Mouse (Mus musculus) CD4-positive, CD25-positive, alpha-beta regulatory T cell, adult 4 months (primary cell): ENCODE results near the gene Gss. TPM values are rescaled to one million over a fixed set of nuclear protein-coding genes. Genes with fewer than 3 reads are reported as not detected.
"Not testable (repeated sequence)": the region's sequence is repeated elsewhere in the genome, so short reads cannot be mapped to it uniquely, and the experiment has no call there.

Experiments used
- ATAC-seq: one replicate; pipeline ENCODE4 v1.8.0; 2017
- polyA plus RNA-seq, 2 experiments: library from polyadenylated mRNA; unstranded; fragments of 100-300 nt; shearing (Covaris generic); gene quantifications; one replicate each; pipeline ENCODE4 v1.2.1; 2017

Gene Gss
- polyA plus RNA-seq, 2 experiments from 2014 or later: 10.7 to 16.9 TPM

DNA sequence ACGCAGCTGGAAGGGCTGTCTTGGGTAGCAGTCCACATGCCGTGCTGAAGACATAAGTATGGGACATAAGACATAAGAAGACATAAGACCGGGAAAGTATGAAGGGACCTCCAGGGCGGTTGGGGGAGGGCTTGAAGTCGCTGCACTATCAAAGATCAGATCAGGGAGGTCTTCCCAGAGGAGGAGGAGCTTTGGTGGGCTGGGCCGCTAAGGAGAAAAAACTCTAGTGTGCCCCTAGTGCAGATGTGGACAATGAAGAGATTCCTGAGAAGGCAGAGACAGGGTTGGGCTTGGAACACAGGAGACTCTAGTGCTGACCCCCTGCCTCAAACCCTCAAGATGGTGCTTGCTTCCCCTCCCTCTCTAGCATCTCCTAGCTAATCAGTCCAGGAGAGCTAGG, 24.4 kb upstream of the Gss start:
- ATAC-seq: no peak

DNA sequence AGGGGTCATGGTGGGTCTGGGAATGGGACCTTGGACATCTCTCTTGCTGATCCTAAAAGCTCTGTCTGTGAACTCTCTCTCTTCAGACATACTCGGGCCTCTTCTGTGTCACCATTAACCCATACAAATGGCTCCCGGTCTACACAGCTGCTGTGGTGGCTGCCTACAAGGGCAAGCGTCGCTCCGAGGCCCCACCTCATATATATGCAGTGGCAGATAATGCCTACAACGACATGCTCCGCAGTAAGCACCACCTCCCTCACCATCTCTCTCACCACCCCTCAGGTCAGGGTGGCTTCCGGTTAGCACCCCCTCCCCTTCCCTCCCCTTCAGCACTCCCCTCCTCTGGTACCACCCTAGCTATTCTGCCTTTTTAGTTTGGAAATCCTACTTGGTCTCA, 21.3 kb upstream of the Gss start:
- ATAC-seq: no peak

DNA sequence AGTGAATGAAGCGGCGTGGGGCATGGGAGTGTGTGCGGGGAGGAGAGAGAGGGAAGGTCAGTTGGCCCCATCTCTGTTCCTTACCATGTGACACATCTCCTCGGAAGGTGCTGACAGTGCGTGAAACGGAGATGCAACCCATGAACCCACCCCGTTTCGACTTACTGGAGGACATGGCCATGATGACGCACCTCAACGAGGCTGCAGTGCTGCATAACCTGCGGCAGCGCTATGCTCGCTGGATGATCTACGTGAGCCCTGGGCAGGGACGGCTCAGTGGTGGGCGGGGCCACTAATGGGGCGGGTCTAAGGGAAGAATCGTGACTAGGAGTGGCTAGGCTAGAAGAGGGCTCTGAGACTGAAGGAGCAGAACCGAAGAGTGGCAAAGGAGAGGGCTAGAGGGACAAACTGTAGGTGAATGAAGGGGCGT, 20.7 kb upstream of the Gss start:
- peak; percentile 81 for ATAC-seq

DNA sequence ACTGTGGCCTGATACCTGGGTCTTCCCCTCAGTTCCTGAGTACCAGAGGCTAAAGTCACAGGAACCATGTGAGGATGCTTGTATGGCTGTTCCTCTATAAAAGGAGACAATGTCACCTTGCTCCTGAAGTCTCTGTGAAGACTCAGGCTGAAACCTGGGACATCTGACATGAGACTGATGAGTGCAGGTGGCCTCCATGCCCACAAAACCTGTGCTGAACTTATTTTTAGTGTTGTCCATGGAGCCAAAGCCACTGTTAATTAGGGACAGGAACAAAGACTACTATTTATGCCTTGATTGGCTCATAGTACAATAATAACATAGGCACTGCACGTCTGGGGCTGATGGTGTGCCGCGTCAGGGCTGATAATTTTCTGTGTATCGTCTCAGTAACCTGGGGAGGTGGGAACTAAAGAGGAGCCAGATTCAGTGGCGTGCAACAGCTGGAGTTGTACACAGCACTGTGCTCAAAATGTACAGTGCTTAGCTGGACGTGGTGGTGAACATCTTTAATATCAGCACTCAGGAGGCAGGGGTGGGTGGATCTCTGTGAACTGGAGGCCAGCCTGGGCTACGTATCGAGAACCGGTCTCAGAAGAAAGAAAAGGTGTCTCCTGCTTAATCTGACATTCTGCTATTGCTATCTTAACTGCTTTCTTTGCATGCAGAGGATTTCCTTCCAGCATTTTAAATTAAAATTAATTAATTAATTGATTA, 19.4 kb upstream of the Gss start:
- no peak for ATAC-seq

DNA sequence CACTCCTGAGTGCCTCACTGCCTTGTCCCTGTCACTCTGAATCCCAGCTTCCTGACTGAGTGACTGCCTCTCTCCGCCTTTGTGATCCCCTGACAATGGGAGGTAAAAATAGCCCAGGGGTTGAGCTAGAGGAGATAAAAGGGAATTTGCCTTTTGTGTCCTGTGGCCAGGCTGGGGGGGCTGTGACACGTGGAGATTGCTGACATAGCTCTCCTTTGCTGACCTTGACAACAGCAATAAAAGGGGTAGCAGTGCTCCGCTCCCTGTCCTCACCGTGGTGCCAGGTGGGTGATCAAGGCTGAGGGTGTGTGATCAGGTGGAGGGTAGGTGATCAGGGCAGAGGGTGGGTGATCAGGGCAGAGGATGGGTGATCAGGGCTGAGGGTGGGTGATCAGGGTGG, 18.4 kb upstream of the Gss start, which contains the start of gene Myh7b:
Gene Myh7b (plus strand): TSS at position 235 of the 400 bp plus-strand sequence.
- ATAC-seq: no peak

DNA sequence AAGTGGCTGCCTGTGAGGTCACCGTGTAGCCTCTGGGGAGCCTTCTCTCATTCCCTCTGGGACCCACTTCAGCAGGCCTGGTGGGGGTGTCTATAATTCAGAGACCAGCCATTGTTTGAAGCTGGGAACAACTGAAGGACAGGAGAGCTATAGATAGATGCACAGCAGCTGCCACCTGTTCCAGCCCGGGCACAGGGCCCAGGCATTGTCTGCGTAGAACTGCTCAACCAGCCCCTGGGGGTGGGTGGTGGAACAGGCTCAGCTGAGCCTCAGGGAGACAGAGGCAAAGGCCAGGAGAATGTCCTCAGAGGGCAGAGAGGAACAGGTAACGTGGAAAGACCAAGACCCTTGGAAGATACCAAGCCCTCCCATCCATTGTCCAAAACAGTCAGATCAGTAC, 13.8 kb upstream of the Gss start:
- no peak for ATAC-seq

DNA sequence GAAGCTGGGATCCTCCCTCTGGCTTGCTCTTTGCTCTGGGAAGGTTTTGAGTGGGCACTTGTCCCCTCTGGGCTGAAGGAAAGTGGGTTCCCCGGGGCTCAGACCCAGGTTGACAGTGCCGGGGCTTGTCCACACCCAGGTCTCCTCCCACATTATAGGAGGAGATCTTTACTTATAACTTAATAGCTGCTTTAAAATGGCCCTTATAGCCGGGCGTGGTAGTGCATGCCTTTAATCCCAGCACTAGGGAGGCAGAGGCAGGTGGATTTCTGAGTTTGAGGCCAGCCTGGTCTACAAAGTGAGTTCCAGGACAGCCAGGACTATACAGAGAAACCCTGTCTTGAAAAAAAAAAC, 12.6 kb upstream of the Gss start:
- ATAC-seq: not testable (repeated sequence)

DNA sequence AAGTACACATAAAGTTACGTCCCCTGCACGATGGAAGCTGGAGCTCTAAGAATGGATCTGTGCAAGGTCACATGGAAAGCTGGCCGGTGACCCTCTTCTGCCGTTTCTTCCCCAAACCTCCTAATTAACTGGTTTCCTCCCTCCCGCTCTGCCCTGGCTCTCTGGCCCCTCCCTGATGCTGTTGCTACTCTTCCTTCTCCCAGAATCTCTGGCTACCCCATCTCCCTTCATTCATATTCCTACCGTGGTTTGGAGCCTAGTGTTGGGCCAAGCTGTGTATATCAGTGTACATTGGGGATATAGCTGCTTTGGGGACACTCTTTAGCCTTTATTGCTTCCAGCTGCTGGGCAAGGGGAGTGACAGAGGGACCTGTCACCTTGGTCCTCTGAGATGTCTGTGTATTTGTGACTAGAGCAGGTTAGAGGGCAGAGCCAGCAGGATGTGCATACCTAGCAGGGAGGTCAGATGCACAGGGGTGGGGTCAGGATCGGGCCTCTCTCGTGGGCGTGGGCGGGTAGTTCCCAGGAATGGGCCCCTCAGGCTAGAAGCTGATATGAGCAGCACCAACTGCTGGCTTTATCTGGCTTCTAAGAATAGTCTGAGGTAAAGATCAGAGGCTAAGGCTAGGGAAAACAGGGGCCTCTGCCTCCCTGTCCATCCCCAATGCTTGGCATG, 12.1 kb upstream of the Gss start:
- ATAC-seq: no peak

DNA sequence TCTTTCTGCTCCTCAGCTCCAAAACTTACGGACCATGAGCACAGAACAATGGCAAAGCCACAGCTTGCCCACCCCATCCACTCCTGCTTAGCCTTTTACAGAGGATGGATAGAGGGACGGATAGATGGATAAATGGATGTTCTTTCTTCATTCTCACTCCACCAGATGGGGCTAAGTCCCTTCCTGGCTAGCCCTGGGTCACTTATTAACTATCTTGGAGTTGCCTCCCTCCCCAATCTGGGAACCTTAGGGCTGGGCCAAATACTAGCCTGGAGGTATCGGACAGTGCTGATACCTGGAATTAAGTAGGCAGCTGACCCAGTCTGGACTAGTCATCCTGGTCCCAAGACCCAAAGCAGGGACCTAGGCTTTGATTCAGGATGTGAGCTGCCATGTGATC, 11.1 kb upstream of the Gss start:
- no peak for ATAC-seq

DNA sequence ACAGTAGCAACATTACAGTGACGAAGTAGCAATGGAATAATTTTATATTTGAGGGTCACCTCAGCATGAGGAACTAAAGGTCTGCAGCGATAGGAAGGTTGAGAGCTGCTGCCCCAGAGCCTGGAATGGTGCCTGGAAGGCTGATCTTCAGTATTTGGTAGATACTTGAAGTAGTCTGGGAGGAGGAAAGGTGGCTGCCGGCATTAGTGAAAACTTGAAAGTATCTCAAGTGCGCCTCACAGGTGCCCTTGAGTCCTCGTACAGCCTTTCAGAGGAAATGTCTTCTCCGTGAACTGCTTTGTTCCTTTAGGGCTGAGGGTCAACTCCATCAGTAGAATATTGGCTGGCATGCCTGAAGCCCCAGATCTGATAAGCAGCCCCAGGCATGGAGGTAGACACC, 2.9 kb upstream of the Gss start:
- ATAC-seq: no peak

DNA sequence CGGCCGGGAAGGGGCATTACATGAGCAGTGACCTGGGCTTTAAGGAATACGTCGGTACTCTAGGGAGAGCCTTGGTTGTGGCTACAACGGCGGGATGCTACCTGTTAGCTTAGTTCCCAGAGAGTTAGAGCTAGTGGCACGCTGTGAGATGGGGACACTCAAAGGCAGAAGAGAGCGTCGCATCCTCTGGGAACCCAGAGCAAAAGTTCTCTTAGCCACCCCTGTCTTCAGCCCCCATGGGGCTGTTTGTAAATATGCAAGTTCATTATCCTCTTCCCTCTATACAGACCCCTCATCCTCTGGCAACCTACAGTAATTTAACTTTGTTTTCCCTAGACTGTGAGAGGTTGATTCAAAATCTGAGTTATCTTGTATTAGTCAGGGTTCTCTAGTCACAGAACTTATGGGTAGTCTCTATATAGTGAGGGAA, 259 bp upstream of the Gss start:
- ATAC-seq: peak; percentile 66

DNA sequence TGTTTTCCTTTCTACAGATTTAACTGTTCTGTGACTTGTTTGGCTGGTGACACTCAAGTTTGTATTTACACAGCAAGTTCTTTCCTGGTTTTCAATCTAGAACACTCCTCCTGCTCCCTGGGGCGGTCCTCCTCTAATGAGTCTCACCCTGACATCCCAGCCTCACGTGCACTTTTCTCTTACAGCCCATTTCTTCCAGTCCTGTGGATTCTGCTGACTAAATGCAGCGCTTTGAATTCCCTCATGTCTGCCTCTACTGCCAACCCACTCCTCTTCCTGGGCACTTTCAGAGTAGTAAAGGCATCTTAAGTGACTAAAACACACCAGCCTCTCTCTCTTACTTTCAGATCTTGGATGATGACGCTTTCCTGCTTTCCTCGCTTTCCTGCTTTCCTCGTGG, 934 bp downstream of the Gss start:
- no peak for ATAC-seq

DNA sequence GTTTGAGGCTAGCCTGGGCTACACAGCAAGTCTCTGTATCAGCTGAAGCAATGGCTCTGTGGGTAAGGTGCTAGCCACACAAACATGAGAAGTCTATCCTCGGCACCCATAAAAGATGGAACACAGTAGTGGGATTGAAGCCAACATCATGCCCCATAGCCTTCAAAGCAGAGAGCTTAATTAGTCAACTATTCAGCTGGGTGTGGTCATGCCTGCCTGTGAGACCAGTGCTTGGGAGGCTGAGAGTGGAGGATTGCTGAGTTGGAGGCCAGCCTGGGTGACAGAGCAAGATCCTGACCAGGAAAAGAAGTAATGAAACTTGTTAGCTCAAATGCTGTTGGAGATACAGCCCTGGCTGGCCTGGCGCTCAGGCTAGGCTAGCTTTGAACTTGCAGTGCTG, 1.7 kb downstream of the Gss start:
- ATAC-seq: no peak

DNA sequence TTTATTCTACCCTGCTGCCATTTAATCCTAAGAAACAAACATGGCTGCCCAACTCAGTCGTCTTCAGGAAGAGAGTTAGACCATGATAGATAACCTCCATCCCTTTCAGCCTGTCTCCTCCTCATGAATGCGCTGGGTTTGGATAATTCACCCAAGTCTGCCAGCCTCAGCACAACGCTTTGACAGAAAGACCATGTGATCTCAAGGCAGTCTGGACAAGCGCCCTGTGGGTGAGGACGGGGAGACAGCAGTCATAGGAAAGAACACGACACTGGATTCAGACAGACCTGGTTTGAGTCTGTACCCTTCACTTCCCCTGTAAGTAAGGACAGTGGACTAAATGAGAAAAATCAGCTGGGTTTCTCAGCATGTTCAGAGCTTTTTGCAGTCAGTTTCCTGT, 3.1 kb downstream of the Gss start:
- no peak for ATAC-seq

DNA sequence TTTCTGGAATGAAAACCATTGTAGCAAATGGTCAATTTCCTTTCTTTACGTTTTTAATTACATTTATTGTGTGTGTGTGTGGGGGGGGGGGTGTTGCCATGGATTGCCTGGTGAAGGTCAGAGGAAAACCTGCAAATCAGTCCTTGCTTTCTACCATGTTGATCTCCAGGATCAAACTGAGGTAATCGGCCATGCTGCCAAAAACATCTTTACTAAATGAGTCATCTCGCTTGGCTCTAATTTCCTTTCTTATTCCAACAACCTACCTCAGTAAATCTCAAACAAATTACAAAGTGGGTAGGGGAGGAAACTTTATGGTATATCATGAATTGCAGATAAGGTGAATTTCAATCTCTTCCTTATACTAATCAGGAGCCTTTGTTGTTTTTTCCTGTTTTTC, 4.5 kb downstream of the Gss start:
- no peak for ATAC-seq

DNA sequence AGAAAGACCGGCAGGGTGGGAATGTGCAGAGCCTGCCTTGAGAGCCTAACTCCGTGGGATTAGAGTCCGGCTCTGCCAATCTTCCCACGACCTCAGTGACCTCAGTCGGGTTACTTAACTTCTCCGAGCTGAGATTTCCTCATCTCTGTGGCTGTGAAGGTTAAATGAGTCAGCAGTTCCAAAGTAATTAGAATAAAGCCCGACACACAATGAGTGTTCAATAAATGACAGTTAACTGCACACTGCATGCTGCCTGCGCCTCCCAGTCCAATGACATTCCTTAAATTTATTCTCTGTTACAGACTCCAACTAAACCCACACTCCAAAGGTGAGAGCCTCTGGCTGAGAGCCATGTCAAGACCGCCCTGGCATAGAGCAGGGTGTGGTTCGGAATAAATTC, 7.1 kb downstream of the Gss start:
- no peak for ATAC-seq

DNA sequence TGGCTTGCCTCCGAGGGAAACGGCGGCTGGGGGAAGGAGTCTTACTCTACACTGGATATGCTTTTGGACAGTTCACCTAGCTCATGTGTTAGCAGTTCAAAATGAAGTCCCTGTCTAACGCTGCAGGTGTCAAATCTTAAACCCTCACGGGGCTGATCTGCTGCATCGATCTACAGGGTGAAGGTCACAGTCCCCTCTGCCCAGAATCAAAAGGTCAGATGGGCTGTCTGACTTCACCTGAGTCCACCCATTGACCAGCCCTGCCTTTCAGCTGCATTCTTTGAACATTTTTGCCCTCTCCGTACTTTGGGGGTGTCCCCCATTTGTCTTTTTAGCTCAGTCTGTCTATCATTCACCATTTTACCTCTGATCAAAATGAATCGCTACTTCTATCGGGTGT, 7.5 kb downstream of the Gss start:
- no peak for ATAC-seq

DNA sequence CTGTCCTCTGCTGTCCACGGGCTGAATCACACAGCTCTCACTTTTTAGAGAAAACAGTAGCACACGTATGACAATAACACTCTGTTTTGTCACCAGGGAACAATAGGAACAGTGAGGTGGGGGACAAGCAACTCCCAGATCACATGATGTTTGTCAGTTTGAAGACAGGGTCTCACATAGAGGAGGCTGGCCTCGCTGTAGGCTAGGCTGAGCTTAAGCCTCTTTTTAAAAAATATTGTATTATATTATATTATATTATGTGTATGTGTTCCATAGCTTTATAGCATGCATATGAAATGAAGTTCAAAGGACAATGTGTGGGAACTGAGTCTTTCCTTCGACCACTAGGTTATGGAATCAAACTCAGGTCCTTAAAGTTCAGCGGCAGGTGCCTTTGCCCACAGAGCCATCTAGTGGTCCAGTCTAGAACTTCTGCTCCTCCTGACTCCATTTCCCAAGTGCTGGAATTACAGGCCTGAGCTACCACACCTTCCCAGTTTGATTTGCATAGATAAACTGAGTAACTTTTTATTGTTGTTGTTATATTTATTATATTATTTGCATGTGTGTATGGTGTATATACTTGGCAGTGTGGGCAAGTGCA, 8.6 kb downstream of the Gss start:
- ATAC-seq: peak; percentile 72

DNA sequence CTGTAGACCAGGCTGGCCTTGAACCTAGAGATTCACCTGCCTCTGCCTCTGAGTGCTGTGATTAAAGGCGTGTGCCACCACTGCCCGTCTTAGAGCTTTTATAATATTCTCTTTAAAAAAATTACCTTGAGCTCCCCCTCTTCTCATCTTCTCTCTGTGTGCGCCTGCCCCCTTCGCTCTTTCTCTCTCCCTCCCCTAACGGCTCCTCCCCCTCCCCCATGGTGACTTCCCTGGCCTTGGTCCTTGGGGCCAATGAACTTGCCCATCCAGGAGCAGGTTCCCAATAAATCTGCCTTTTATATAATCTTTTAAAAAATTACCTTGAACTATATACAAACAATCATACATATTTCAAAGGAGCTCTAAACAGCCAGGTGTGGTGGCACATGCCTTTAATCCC, 9.6 kb downstream of the Gss start:
- no peak for ATAC-seq

DNA sequence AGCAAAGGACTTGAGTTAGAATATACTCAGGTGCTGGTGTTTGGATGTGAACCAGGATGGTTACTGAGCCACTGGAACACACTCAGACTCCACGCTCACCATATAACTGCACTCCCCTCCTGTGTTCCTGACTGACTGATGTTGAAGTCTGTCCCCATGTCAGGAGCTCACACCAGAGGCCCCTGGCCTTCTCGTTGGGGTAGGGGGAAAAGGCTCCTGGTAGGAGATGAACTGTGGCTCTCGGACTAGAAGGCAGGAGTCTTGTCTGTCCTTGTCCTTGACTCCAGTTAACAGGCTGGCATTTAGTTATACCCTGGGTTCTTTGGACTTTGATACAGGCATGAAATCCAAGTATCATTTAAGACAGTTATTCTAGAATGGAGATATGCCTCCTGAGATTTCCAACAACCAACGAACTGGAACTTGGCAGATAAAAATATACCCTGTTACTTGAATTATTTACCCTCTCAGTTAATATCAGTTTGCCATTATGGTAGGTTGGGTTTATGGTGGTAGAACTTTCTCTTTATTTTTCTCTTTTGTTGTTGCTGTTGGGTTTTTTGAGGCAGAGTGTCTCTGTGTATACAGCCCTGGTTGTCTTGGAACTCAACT, 10.1 kb downstream of the Gss start:
- no peak for ATAC-seq

DNA sequence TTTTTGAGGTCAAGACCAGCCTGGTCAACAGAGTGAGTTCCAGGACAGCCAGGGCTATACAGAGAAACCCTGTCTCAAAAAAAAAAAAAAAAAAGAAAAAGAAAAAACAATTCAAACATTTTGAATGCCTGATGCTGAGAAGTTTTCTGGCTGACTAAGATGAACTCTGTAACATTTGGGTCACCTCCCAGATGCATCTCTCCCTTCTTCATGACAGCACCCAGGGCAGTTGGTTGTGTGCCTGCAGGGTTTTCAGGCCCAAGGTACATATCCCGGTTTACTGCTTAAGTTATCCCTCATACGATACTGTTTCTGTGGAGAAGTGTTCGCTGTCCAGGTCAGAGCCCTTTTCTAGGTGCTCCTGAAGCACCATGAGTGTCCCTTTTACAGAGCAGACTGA, 12.3 kb downstream of the Gss start:
- ATAC-seq: no peak

DNA sequence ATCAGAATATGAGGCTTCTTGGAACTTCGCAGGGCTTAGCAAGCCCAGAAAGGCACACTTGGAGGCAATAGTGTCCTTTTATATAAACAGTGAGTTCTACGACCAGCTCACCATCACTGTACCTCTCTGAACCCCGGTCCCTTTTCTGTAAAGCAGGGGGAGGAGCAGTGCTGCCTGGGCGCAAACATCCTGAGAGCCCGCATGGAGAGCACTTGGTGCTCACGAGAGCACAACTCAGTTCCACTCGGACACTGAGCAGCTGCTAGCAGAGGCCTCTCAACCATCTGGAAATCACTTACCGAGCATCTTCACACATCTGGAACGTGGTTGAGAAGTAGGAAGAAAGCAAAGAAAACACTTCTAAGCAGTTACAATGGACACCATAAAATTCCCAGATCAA, 16.0 kb downstream of the Gss start:
- no peak for ATAC-seq

DNA sequence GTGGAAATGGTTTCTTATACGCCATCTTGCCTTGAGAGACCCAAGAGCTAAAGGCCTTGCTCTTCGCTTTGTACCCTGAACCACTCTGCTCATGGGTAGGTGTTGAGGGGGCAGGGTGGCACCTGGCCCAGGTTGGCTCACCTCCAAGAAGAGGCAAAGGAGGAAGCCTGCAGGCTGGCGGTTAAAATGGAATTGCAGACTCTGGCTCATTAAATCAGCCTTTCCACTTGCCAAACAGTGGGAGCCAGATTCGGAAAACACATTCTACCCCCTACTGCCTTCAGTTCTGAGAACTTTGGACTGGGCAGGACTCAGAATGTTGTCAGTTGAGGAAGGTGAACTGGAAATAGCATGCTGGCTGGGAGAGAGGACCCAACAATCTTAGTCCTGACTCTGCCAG, 17.9 kb downstream of the Gss start:
- ATAC-seq: no peak

DNA sequence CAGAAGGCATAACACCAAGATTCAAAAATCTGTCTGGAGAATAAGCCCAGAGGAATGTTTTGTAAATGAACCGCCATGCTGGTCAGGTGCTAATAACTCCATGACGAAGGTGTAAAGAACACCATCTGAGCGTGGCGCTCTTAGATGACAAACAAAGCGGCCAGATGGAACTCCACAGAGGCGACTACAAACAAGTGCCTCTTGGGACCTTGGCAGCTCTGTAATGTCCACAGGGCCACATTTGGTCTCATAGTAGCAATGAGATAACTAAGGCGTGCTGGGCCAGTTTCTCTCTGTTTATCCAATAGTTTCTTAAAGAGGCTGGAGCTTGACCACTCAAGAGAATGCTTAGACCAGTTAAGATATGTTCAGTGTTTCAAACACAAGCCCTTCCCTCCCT, 18.6 kb downstream of the Gss start:
- ATAC-seq: no peak
